Mouse (Mus musculus) liver, embryonic 18 days (tissue): ENCODE measurements around the gene Nsmce3. TPM values are rescaled to one million over a fixed set of nuclear protein-coding genes. Genes with fewer than 3 reads are reported as not detected.

Experiments used
- polyA plus RNA-seq: library from polyadenylated mRNA; depleted of rRNA; stranded (reverse); fragments of >200 nt; gene quantifications from 2 replicates; pipeline ENCODE4 v1.2.3, GENCODE M21; 2012; rRNA removed

The Nsmce3 gene
- polyA plus RNA-seq, result 2.8 TPM in 2 replicates

DNA sequence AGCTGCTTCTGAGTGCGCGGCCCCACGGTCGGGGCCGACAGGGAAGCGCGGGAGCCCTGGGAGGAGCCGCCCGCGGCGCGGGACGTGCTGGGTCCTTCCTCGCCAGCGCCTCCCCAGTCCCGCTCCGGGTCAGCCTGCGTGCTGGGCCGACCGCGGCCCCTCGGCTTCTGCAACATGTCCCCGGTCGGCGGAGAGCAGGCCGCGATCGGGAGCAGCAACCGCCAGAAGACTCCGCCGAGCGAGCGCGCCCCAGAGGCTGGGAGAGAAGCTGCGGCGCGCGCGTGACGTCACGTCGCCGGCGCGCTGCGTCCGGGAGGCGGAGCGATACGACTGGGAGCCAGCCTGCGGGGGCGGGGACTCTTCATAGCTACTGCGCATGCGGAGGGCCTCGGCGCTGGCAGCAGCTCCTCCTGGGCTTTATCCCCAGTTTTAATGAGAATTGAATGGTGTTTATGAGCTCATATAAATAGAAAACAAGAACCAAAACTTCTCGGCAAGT is at the start of gene Nsmce3:
Nsmce3 (minus strand) TSS at position 255 of the 499 bp plus-strand sequence.

